Mouse (Mus musculus): ENCODE measurements at regions not wholly inside any gene's neighbourhood (a gene's known extent, or its start where the extent isn't known, plus 50 kb on each side); places are given as distances from the start of the nearest gene placed in this dataset.

DNA sequence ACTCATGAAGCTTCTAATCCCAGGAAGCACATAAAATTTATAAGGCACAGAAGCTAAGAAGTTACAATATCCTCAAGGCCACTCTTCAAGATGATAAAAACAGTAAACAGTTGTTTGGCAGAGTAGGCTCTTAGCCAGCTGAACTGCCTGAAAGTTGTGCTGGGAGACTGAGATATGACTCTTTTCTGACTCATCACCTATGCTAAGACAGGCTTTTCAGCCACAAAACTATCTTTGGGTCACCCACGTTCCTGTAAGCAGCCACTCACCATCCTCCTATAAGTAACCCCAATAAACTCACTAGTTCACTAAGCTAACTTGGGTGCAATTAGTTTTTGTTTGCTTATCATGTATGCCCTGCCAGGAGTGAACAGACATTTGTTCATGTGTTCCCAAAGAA, 112.1 kb upstream of the Cnr1 start:
- no peak overlapping the region for H3K4me3 ChIP-seq (ENCODE audit: insufficient read depth in 1 of 2, low read depth in 2 of 2, low read length in 2 of 2)
- TF ChIP-seq EP300 (IDR thresholded peaks at IDR 0.05; ENCODE audit: low read depth) = no peak
- no peak for TF ChIP-seq CTCF (IDR thresholded peaks at IDR 0.05; ENCODE audit: low read depth)
- no peaks in the 10 kb centered on the region for H3K36me3 ChIP-seq (replicated peaks; ENCODE audit: control insufficient read depth, insufficient read depth, low read depth)
- H3K9ac ChIP-seq (replicated peaks) = no peak overlapping the region
- no peak overlapping the region for H3K27ac ChIP-seq
- WGBS (ENCODE audit: insufficient replicate concordance) = 23% methylated on average over 1 of the region's 1 CpGs
- no peak for ATAC-seq (ENCODE audit: insufficient read depth)
- no peak for DNase-seq (ENCODE audit: low read depth in 3 of 3, low spot score in 3 of 3)
- no peak overlapping the region for H3K4me2 ChIP-seq (ENCODE audit: low read depth)
- H3K9me3 ChIP-seq (ENCODE audit: control insufficient read depth, low read length) = no peaks in the 10 kb centered on the region
- no peaks in the 10 kb centered on the region for H3K27me3 ChIP-seq (ENCODE audit: control insufficient read depth, insufficient read depth, low read length)
- H3K4me1 ChIP-seq (replicated peaks; ENCODE audit: control insufficient read depth in 2 of 2, insufficient read depth in 2 of 2, low read length in 1 of 2) = no peaks in the 10 kb centered on the region

DNA sequence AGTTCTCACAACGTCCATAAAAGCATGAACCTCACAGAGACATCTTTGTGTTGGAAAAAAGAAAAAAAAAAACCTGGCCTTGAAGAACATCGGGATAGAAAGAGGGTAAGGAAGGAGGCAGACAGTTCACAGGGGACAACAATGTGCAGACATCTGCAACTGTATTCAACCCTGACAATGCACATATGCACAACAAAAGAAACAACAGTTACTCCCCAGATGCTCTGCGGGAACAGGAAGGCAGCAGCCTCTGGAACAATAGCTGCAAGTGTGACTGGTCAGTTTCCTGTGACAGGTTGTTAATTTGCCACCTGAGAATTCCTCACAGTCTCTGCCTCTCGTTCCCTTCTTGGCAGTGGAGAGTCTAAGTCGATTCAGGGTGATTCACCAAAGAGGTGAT, 100.5 kb upstream of the Cnr1 start:
- Histone ChIP-seq H3K9me3 (ENCODE audit: control insufficient read depth, low read length) (no peaks in the 10 kb centered on the region), H3K27ac (no peak overlapping the region), H3K4me3 (ENCODE audit: insufficient read depth in 1 of 2, low read depth in 2 of 2, low read length in 2 of 2) (no peak overlapping the region), H3K36me3 (replicated peaks; ENCODE audit: control insufficient read depth, insufficient read depth, low read depth) (no peaks in the 10 kb centered on the region), H3K27me3 (ENCODE audit: control insufficient read depth, insufficient read depth, low read length) (no peaks in the 10 kb centered on the region), H3K4me1 (replicated peaks; ENCODE audit: control insufficient read depth in 2 of 2, insufficient read depth in 2 of 2, low read length in 1 of 2) (no peaks in the 10 kb centered on the region), H3K9ac (replicated peaks) (no peak overlapping the region), H3K4me2 (ENCODE audit: low read depth) (no peak overlapping the region)
- 11% methylated on average over 5 of the region's 5 CpGs for WGBS (ENCODE audit: insufficient replicate concordance)
- DNase-seq (ENCODE audit: low read depth in 3 of 3, low spot score in 3 of 3) (no peak), ATAC-seq (ENCODE audit: insufficient read depth) (no peak)
- TF ChIP-seq CTCF (IDR thresholded peaks at IDR 0.05; ENCODE audit: low read depth) (no peak), EP300 (IDR thresholded peaks at IDR 0.05; ENCODE audit: low read depth) (no peak)

DNA sequence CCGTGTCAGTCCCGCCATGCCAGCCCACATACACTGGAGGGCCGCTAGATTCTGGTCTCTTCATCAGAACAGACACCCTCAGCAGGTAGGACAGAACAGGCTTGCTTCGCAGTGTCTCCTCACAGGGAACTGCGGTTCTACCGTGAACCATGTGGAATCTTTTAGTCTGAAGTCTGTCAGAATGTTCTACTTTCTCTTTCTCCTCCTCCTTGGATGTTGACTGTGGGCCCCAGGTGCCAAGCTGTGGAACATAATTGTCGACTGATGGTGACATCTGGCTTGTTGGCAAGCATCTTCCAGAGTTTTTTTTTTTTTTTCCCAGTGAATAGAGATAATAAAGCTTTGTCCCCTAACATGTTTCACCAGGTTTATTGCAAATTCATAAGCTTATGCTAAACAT, 91.3 kb upstream of the Cnr1 start:
- 68% methylated on average over 7 of the region's 7 CpGs for WGBS (ENCODE audit: insufficient replicate concordance)
- no peak overlapping the region for H3K9ac ChIP-seq (replicated peaks)
- H3K4me3 ChIP-seq (ENCODE audit: insufficient read depth in 1 of 2, low read depth in 2 of 2, low read length in 2 of 2) = no peak overlapping the region
- no peak for TF ChIP-seq EP300 (IDR thresholded peaks at IDR 0.05; ENCODE audit: low read depth)
- TF ChIP-seq CTCF (IDR thresholded peaks at IDR 0.05; ENCODE audit: low read depth) = no peak
- DNase-seq (ENCODE audit: low read depth in 3 of 3, low spot score in 3 of 3) = no peak
- ATAC-seq (ENCODE audit: insufficient read depth) = no peak
- H3K9me3 ChIP-seq (ENCODE audit: control insufficient read depth, low read length) = no peaks in the 10 kb centered on the region
- no peak overlapping the region for H3K4me2 ChIP-seq (ENCODE audit: low read depth)
- no peaks in the 10 kb centered on the region for H3K27me3 ChIP-seq (ENCODE audit: control insufficient read depth, insufficient read depth, low read length)
- no peaks in the 10 kb centered on the region for H3K4me1 ChIP-seq (replicated peaks; ENCODE audit: control insufficient read depth in 2 of 2, insufficient read depth in 2 of 2, low read length in 1 of 2)
- H3K27ac ChIP-seq = no peak overlapping the region
- H3K36me3 ChIP-seq (replicated peaks; ENCODE audit: control insufficient read depth, insufficient read depth, low read depth) = no peaks in the 10 kb centered on the region

DNA sequence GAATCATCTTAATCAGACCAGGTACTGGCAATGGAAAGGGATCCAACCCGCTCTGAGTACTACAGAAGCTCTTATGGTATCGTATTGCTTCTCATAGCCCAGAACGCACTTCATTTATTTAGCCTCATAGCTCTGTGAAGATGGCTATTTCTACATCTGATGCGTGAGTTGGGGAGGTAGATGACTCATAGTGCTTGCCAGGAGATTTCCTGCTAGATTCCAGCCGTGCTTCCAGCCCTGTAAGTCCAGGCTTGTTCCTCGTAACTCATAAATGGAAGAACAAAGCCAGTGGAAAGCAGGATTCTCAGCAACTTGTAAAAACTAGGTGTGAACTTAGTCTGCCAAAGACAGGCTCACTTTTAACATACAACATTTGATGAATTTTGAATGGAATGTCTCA, 86.0 kb upstream of the Cnr1 start:
- ATAC-seq (ENCODE audit: insufficient read depth) = no peak
- no peaks in the 10 kb centered on the region for H3K4me1 ChIP-seq (replicated peaks; ENCODE audit: control insufficient read depth in 2 of 2, insufficient read depth in 2 of 2, low read length in 1 of 2)
- no peak for DNase-seq (ENCODE audit: low read depth in 3 of 3, low spot score in 3 of 3)

DNA sequence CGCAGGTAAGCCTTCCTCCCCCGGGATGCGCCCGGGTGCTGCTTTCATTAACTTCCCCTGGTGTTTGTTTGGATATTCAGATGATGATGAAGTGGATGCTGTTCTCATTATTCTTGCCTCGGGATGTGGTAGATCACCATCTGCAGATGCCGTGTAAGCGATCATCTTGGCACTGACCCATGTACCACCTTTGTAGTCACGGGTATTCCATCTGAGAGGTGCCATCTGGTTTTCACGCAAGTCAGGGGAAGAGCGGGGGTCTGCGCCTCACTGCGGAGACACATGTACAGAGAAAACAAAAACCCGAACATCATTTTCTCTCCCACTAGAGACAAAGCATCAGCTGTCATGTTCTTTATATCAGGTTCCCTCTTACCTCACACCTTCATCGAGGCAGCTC, 84.3 kb upstream of the Cnr1 start:
- ATAC-seq (ENCODE audit: insufficient read depth) (no peak), DNase-seq (ENCODE audit: low read depth in 3 of 3, low spot score in 3 of 3) (no peak)
- no peak overlapping the region for H3K4me2 ChIP-seq (ENCODE audit: low read depth)
- H3K27me3 ChIP-seq (ENCODE audit: control insufficient read depth, insufficient read depth, low read length) = no peaks in the 10 kb centered on the region
- TF ChIP-seq CTCF (IDR thresholded peaks at IDR 0.05; ENCODE audit: low read depth) = no peak
- TF ChIP-seq EP300 (IDR thresholded peaks at IDR 0.05; ENCODE audit: low read depth) = no peak
- no peak overlapping the region for H3K27ac ChIP-seq
- no peak overlapping the region for H3K9ac ChIP-seq (replicated peaks)
- H3K36me3 ChIP-seq (replicated peaks; ENCODE audit: control insufficient read depth, insufficient read depth, low read depth) = no peaks in the 10 kb centered on the region
- H3K4me3 ChIP-seq (ENCODE audit: insufficient read depth in 1 of 2, low read depth in 2 of 2, low read length in 2 of 2) = no peak overlapping the region
- H3K9me3 ChIP-seq (ENCODE audit: control insufficient read depth, low read length) = no peaks in the 10 kb centered on the region
- no peaks in the 10 kb centered on the region for H3K4me1 ChIP-seq (replicated peaks; ENCODE audit: control insufficient read depth in 2 of 2, insufficient read depth in 2 of 2, low read length in 1 of 2)
- 70% methylated on average over 14 of the region's 14 CpGs for WGBS (ENCODE audit: insufficient replicate concordance)

More for the DNA sequence above, 86.0 kb upstream of the Cnr1 start:
- 69% methylated on average over 6 of the region's 6 CpGs for WGBS (ENCODE audit: insufficient replicate concordance)
- TF ChIP-seq CTCF (IDR thresholded peaks at IDR 0.05; ENCODE audit: low read depth) = no peak
- no peak for TF ChIP-seq EP300 (IDR thresholded peaks at IDR 0.05; ENCODE audit: low read depth)
- no peaks in the 10 kb centered on the region for H3K9me3 ChIP-seq (ENCODE audit: control insufficient read depth, low read length)
- no peak overlapping the region for H3K9ac ChIP-seq (replicated peaks)
- no peak overlapping the region for H3K4me2 ChIP-seq (ENCODE audit: low read depth)
- H3K27ac ChIP-seq = no peak overlapping the region
- no peaks in the 10 kb centered on the region for H3K36me3 ChIP-seq (replicated peaks; ENCODE audit: control insufficient read depth, insufficient read depth, low read depth)
- H3K27me3 ChIP-seq (ENCODE audit: control insufficient read depth, insufficient read depth, low read length) = no peaks in the 10 kb centered on the region
- H3K4me3 ChIP-seq (ENCODE audit: insufficient read depth in 1 of 2, low read depth in 2 of 2, low read length in 2 of 2) = no peak overlapping the region
